Mouse (Mus musculus): ENCODE results near the gene Dact1. TPM values are rescaled to one million over a fixed set of nuclear protein-coding genes. Genes with fewer than 3 reads are reported as not detected.

The Dact1 gene
- total and polyA plus RNA-seq, 3 experiments: 2.5 to 3.8 (median 3.8) TPM

DNA sequence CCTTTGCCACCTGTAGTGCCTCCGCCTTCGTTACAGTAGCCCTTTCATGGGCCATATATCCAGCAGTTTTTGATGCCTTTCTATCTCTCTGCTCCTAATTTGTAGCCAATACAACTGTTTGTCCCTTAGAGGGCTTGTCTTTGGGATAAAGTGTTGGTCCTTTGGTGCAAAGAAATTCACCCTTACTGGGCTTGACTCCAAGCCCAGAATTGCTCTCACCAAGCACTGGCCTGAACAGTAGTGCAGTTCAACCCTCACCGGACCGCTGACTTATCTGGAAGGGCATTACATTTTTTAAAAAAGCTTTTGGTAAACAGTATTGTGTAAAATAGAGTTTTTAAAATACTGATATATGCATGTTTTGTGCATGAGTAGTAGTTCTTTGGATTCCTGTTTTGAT lies 9.9 kb downstream of the Dact1 start:
- Histone ChIP-seq H3K27ac (no peak overlapping the region), H3K4me1 (ENCODE audit: control insufficient read depth, insufficient read depth, low read length) (no peaks in the 10 kb centered on the region), H3K27me3 (ENCODE audit: control insufficient read depth, insufficient read depth, low read length) (no peaks in the 10 kb centered on the region), H3K4me3 (no peak overlapping the region), H3K79me2 (replicated peaks; ENCODE audit: control insufficient read depth, insufficient read depth, low read length) (no peaks in the 10 kb centered on the region), H3K36me3 (ENCODE audit: control insufficient read depth, insufficient read depth, low read length) (no peaks in the 10 kb centered on the region; the same call in 1 of the 2 replicates), H3K9ac (ENCODE audit: low read depth, low read length) (no peak overlapping the region)
- intact Hi-C loops (cut with DNase I): no loop called here
- DNase-seq: no peak
- TF ChIP-seq CTCF (IDR thresholded peaks at IDR 0.05) (no peak), POLR2A (IDR thresholded peaks at IDR 0.05; ENCODE audit: insufficient read depth, low read depth, low read length) (no peak), EP300 (IDR thresholded peaks at IDR 0.05; ENCODE audit: insufficient read depth, low read depth, low read length) (no peak)
- 90% methylated on average over 4 of the region's 4 CpGs for WGBS

GRCm38 (mm10) chr12:71332646-71333045 lies 23.0 kb downstream of the Dact1 start:
- no peaks in the 10 kb centered on the region for H3K36me3 ChIP-seq (ENCODE audit: control insufficient read depth, insufficient read depth, low read length)
- intact Hi-C loops (cut with DNase I): no loop called here
- TF ChIP-seq POLR2A (IDR thresholded peaks at IDR 0.05; ENCODE audit: insufficient read depth, low read depth, low read length): no peak
- no peak overlapping the region for H3K4me3 ChIP-seq
- 86% methylated on average over 3 of the region's 3 CpGs for WGBS
- H3K9ac ChIP-seq (ENCODE audit: low read depth, low read length): no peak overlapping the region
- H3K4me1 ChIP-seq (ENCODE audit: control insufficient read depth, insufficient read depth, low read length): peaks cover 2% of the 10 kb centered on the region; the same call in 1 of the 2 replicates
- no peaks in the 10 kb centered on the region for H3K27me3 ChIP-seq (ENCODE audit: control insufficient read depth, insufficient read depth, low read length)
- DNase-seq: no peak
- H3K79me2 ChIP-seq (replicated peaks; ENCODE audit: control insufficient read depth, insufficient read depth, low read length): no peaks in the 10 kb centered on the region
- no peak overlapping the region for H3K27ac ChIP-seq

GRCm38 (mm10) chr12:71333561-71333960 lies 23.9 kb downstream of the Dact1 start:
- H3K9ac ChIP-seq (ENCODE audit: low read depth, low read length): no peak overlapping the region

DNA sequence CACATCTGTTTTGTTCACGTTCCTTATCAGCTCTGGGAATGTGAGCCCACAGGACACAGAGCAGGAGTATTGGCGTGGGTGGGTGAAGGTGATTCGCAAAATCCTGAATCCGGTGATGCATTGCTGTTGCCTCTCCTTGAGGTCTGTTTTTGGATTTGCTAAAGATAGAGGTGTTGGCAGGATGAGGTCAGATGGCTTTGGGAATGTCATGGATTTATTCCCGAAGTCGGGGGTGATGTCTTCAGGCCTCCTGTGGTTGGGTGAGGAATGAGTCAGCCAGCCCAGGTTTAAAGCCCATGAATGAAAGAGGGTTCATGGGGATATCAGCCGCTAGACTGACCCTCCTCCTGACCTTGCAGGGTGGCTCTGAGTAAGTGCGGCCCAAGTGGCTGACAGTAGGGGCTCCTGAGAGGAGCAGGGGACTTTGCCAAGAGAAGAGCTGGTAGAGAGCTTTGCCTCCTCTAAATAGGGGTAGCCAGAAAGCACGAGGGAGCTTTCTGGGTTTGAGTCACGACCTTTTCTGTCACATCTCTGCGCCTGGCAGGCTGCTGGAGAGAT lies 27.4 kb downstream of the Dact1 start:
- no peaks in the 10 kb centered on the region for H3K36me3 ChIP-seq (ENCODE audit: control insufficient read depth, insufficient read depth, low read length)
- no peaks in the 10 kb centered on the region for H3K79me2 ChIP-seq (replicated peaks; ENCODE audit: control insufficient read depth, insufficient read depth, low read length)
- H3K27me3 ChIP-seq (ENCODE audit: control insufficient read depth, insufficient read depth, low read length): no peaks in the 10 kb centered on the region
- intact Hi-C loops (cut with DNase I): no loop called here
- 41% methylated on average over 11 of the region's 11 CpGs for WGBS
- H3K27ac ChIP-seq: peak overlapping the region; percentile 58
- H3K4me3 ChIP-seq: no peak overlapping the region
- TF ChIP-seq EP300 (IDR thresholded peaks at IDR 0.05; ENCODE audit: insufficient read depth, low read depth, low read length): peak; percentile 29; the same call in 1 of the 2 replicates
- no peak for TF ChIP-seq CTCF (IDR thresholded peaks at IDR 0.05)
- peaks cover 4% of the 10 kb centered on the region for H3K4me1 ChIP-seq (ENCODE audit: control insufficient read depth, insufficient read depth, low read length)
- peak; percentile 32 to 34 for DNase-seq
- H3K9ac ChIP-seq (ENCODE audit: low read depth, low read length): no peak overlapping the region

More at GRCm38 (mm10) chr12:71333561-71333960, 23.9 kb downstream of the Dact1 start:
- intact Hi-C loops (cut with DNase I): no loop called here
- WGBS: 52% methylated on average over 5 of the region's 5 CpGs
- Histone ChIP-seq H3K4me3 (no peak overlapping the region), H3K79me2 (replicated peaks; ENCODE audit: control insufficient read depth, insufficient read depth, low read length) (no peaks in the 10 kb centered on the region), H3K36me3 (ENCODE audit: control insufficient read depth, insufficient read depth, low read length) (no peaks in the 10 kb centered on the region), H3K27me3 (ENCODE audit: control insufficient read depth, insufficient read depth, low read length) (no peaks in the 10 kb centered on the region), H3K4me1 (ENCODE audit: control insufficient read depth, insufficient read depth, low read length) (peaks cover 2% of the 10 kb centered on the region; the same call in 1 of the 2 replicates), H3K27ac (no peak overlapping the region)
- DNase-seq: no peak
- no peak for TF ChIP-seq POLR2A (IDR thresholded peaks at IDR 0.05; ENCODE audit: insufficient read depth, low read depth, low read length)
- TF ChIP-seq EP300 (IDR thresholded peaks at IDR 0.05; ENCODE audit: insufficient read depth, low read depth, low read length): no peak
- TF ChIP-seq CTCF (IDR thresholded peaks at IDR 0.05): no peak

DNA sequence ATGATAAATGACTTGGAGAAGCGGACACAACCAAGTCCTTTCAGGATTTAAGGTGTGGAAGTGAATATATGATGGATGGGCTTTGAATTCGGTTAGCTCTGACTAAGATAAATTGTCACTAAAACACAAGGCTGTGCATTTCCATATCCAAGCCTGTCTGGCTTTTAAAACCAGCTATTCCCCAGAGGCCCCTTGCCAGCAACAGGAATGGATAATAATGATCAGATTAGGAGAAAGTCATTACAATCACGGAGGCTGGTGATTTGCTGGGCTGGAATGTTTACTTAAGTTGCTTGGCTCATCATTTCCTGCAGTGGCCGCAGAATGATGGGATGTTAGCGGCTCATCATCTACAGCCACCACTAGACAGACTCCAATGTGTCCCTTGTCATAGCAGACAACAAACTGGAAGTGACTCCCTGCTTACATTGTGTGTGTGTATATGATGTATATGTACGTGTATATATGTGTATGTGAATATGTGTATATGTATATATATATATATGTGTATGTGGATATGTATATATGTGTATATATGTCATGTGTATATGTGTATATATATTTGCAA lies 28.3 kb downstream of the Dact1 start:
- intact Hi-C loops (cut with DNase I): no loop called here
- Histone ChIP-seq H3K9ac (ENCODE audit: low read depth, low read length) (no peak overlapping the region), H3K79me2 (replicated peaks; ENCODE audit: control insufficient read depth, insufficient read depth, low read length) (no peaks in the 10 kb centered on the region), H3K27me3 (ENCODE audit: control insufficient read depth, insufficient read depth, low read length) (no peaks in the 10 kb centered on the region), H3K36me3 (ENCODE audit: control insufficient read depth, insufficient read depth, low read length) (no peaks in the 10 kb centered on the region), H3K4me3 (no peak overlapping the region), H3K27ac (no peak overlapping the region; the same call in 1 of the 2 replicates), H3K4me1 (ENCODE audit: control insufficient read depth, insufficient read depth, low read length) (peaks cover 4% of the 10 kb centered on the region)
- TF ChIP-seq EP300 (IDR thresholded peaks at IDR 0.05; ENCODE audit: insufficient read depth, low read depth, low read length) (no peak), POLR2A (IDR thresholded peaks at IDR 0.05; ENCODE audit: insufficient read depth, low read depth, low read length) (no peak), CTCF (IDR thresholded peaks at IDR 0.05) (no peak)
- DNase-seq: no peak
- WGBS: 67% methylated on average over 6 of the region's 6 CpGs

DNA sequence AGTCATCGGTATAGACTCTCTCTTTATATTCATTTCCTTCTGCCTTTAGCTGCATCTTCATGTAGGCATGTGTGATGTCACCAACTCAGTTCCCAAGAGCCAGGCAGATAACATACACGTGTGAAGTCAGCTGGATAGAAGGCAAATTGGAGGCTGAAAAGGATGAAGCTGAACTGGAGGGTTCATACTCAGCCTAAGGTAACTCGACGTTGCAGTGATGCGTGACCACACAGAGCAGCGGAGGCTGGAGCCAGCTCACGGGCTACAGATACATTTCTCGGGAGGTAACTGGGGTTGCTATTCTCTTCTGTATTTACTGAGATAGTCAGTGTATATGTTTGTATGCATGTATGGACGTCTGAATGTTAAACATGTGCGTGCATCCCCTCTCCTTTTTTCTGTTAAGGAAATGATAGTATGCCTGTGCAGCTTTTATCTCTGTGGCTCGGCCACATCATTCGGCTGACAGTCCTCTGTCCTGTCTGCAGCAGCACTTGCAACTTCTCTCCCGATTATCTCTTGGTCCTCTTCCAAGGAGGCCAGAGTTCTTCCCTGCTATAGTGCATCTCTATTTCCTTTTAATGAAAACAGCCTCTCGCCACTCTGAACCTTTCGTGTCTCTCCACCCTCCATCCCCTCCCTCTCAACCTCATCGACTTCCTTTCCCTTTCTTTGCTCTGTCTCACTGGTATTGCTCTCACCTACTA lies 29.6 kb downstream of the Dact1 start:
- Histone ChIP-seq H3K27ac (no peak overlapping the region), H3K79me2 (replicated peaks; ENCODE audit: control insufficient read depth, insufficient read depth, low read length) (no peaks in the 10 kb centered on the region), H3K27me3 (ENCODE audit: control insufficient read depth, insufficient read depth, low read length) (no peaks in the 10 kb centered on the region), H3K36me3 (ENCODE audit: control insufficient read depth, insufficient read depth, low read length) (no peaks in the 10 kb centered on the region), H3K4me3 (no peak overlapping the region), H3K4me1 (ENCODE audit: control insufficient read depth, insufficient read depth, low read length) (peaks cover 4% of the 10 kb centered on the region), H3K9ac (ENCODE audit: low read depth, low read length) (no peak overlapping the region)
- TF ChIP-seq POLR2A (IDR thresholded peaks at IDR 0.05; ENCODE audit: insufficient read depth, low read depth, low read length): no peak
- no peak for TF ChIP-seq EP300 (IDR thresholded peaks at IDR 0.05; ENCODE audit: insufficient read depth, low read depth, low read length)
- no peak for TF ChIP-seq CTCF (IDR thresholded peaks at IDR 0.05)
- intact Hi-C loops (cut with DNase I): no loop called here
- no peak for DNase-seq
- 29% methylated on average over 16 of the region's 16 CpGs for WGBS
